18 mouse cellular contexts compared by ENCODE assay signal in genomic region chr7:37005701-37006100, GRCm38 (mm10).
DNase-seq lines count a peak whose midpoint lies in the region; TF ChIP-seq lines count a peak whose summit lies in the region.
"Had no signal": no experiment of that assay in that cellular context is flagged by ENCODE, and none has a peak within 500 bp of the region (broad histone marks: within the 10 kb centered on the region; RNA-seq: fewer than 3 reads in every experiment).

No protein-coding gene starts in this region.

- H3K36me3 ChIP-seq in thymus, adult 2 months (ENCODE audit: control insufficient read depth, insufficient read depth, low read length) = no peaks in the 10 kb centered on the region
- H3K36me3 ChIP-seq: embryonic facial prominence, embryonic 12.5 days; forebrain, embryonic 15.5 days; hindbrain, embryonic 13.5 days; intestine, embryonic 15.5 days; lung, embryonic 15.5 days; midbrain, embryonic 13.5 days had no signal

- intact Hi-C loops in left cerebral cortex, postnatal 4 days (cut with DNase I) = no loop called here

- no peak overlapping the region for H3K4me3 ChIP-seq in thymus, adult 2 months (ENCODE audit: control insufficient read depth, insufficient read depth, low read length)
- H3K4me3 ChIP-seq: embryonic facial prominence, embryonic 12.5 days; forebrain, embryonic 15.5 days; hindbrain, embryonic 13.5 days; intestine, embryonic 15.5 days; lung, embryonic 15.5 days; midbrain, embryonic 13.5 days had no signal

- no peak overlapping the region for H3K27ac ChIP-seq in thymus, adult 2 months (ENCODE audit: control insufficient read depth, insufficient read depth, low read length)
- H3K27ac ChIP-seq: embryonic facial prominence, embryonic 12.5 days; forebrain, embryonic 15.5 days; hindbrain, embryonic 13.5 days; intestine, embryonic 15.5 days; lung, embryonic 15.5 days; midbrain, embryonic 13.5 days had no signal

- no peak for TF ChIP-seq CTCF in thymus, adult 2 months (IDR thresholded peaks at IDR 0.05; ENCODE audit: borderline replicate concordance, control insufficient read depth, extremely low read depth, insufficient read depth, low read length, poor library complexity)

- no peaks in the 10 kb centered on the region for H3K27me3 ChIP-seq in thymus, adult 2 months (ENCODE audit: control insufficient read depth, insufficient read depth, low read length)
- H3K27me3 ChIP-seq: forebrain, embryonic 15.5 days; hindbrain, embryonic 13.5 days; intestine, embryonic 15.5 days; lung, embryonic 15.5 days; midbrain, embryonic 13.5 days had no signal

- DNase-seq in heart, adult 11 months = peak; percentile 73
- DNase-seq in heart, adult 18-20 months = no peak
- peak; percentile 5 for DNase-seq in left cerebral cortex, postnatal 4 days
- no peak for DNase-seq in left cerebral cortex, adult 9 months (ENCODE audit: low spot score in 2 of 2)
- peak; percentile 10 for DNase-seq in thymus, postnatal 4 days
- DNase-seq in thymus, adult 2 months = no peak
- peak; percentile 45 for DNase-seq in testis, postnatal 10 days (ENCODE audit: low spot score)
- no peak for DNase-seq in neural tube, embryonic 10.5 days (ENCODE audit: extremely low spot score, low spot score)
- DNase-seq: cerebellum, adult 18-20 months; heart, postnatal 10 days; layer of hippocampus, adult 9-11 months; right cerebral cortex, postnatal 14 days had no signal

- H3K4me1 ChIP-seq in thymus, adult 2 months (replicated peaks; ENCODE audit: control insufficient read depth, insufficient read depth, low read length) = no peaks in the 10 kb centered on the region
- H3K4me1 ChIP-seq: forebrain, embryonic 15.5 days; intestine, embryonic 15.5 days; midbrain, embryonic 13.5 days had no signal

- WGBS in thymus, adult 2 months = 93% methylated on average over 2 of the region's 2 CpGs

- TF ChIP-seq POLR2A in thymus, adult 2 months (IDR thresholded peaks at IDR 0.05; ENCODE audit: control insufficient read depth, extremely low read depth, insufficient read depth, low read length, poor library complexity) = no peak

Comparison
In these comparisons a context has a peak if more than half of its experiments do, and no peak if none do; other contexts are left out.
1. DNase-seq: peak in heart, adult 11 months (single experiment), left cerebral cortex, postnatal 4 days (single experiment), thymus, postnatal 4 days (single experiment) and testis, postnatal 10 days (single experiment); none in heart, adult 18-20 months (0 of 2), left cerebral cortex, adult 9 months (0 of 2), thymus, adult 2 months (single experiment) and neural tube, embryonic 10.5 days (single experiment).